Mouse (Mus musculus): ENCODE results near the gene Doc2b. TPM values are rescaled to one million over a fixed set of nuclear protein-coding genes. Genes with fewer than 3 reads are reported as not detected.

Doc2b gene
- total and polyA plus RNA-seq, 3 experiments = not detected

DNA sequence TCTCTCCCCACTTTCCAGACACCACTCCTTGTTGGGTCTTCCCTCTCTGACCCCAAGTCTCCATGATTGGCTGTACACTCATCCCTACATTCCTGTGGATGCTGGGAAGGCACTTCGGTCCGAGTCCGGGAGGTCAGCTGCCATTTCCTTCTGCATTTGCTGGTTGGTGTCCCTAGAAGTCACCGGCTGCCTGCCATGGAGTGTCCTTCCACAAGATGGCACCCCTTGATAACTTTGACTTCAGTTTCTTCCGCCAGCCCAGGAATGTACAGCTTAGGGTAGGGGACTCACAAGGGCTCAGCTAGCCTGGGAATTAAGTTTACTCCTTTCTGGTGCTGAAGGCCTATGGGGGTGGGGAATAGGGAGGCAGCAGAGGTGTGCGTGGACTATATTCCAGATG lies 13.9 kb downstream of the Doc2b start:
- TF ChIP-seq POLR2AphosphoS5 (IDR thresholded peaks at IDR 0.05; ENCODE audit: insufficient replicate concordance, low read depth, low read length) = no peak
- no peak for TF ChIP-seq TAL1 (conservative IDR thresholded peaks at IDR 0.05; ENCODE audit: low read depth, low read length)
- TF ChIP-seq GATA1 (IDR thresholded peaks at IDR 0.05; ENCODE audit: borderline replicate concordance, low read length) = no peak
- no peak for TF ChIP-seq GATA2 (IDR thresholded peaks at IDR 0.05; ENCODE audit: borderline replicate concordance, low read depth, low read length)
- 0 out of 2 replicates have a peak, but pooled peaks have one; percentile 3 for TF ChIP-seq CTCF (IDR thresholded peaks at IDR 0.05; ENCODE audit: low read depth, low read length)
- H3K27me3 ChIP-seq (ENCODE audit: insufficient read depth, low read length) = peaks cover 33% of the 10 kb centered on the region
- H3K4me3 ChIP-seq (ENCODE audit: low read depth, low read length) = no peak overlapping the region
- no peaks in the 10 kb centered on the region for H3K36me3 ChIP-seq (replicated peaks)
- H3K9me3 ChIP-seq (replicated peaks) = no peaks in the 10 kb centered on the region
- no peaks in the 10 kb centered on the region for H3K4me1 ChIP-seq (ENCODE audit: insufficient read depth, low read depth, low read length)
- no peak for ATAC-seq (ENCODE audit: extremely low read depth, insufficient number of reproducible peaks, low FRiP score, poor library complexity, severe bottlenecking)
- no peak for DNase-seq (ENCODE audit: low spot score)

DNA sequence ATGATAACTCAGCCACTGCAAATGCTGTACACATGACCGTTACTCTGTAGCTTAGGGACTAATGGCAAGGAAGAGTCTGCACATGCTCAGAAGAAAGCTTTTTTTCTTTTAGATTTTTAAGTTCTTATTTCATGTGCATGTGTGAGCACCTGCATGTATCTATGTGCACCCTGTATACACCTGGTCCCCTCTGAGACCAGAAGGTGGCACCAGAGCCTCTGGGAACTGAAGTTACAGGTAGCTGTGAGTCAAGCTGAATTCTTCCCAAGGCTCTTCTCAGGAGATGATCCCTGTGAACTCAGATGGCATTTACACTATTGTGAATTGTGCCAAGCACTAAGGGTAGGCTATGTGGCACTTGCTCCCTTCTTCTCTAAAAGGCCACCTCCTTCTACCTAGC lies 19.9 kb downstream of the Doc2b start:
- H3K4me3 ChIP-seq (ENCODE audit: low read depth, low read length) = no peak overlapping the region
- H3K9me3 ChIP-seq (replicated peaks) = no peaks in the 10 kb centered on the region
- ATAC-seq (ENCODE audit: extremely low read depth, insufficient number of reproducible peaks, low FRiP score, poor library complexity, severe bottlenecking) (no peak), DNase-seq (ENCODE audit: low spot score) (no peak)
- H3K4me1 ChIP-seq (ENCODE audit: insufficient read depth, low read depth, low read length) = no peaks in the 10 kb centered on the region
- H3K36me3 ChIP-seq (replicated peaks) = no peaks in the 10 kb centered on the region
- peaks cover 65% of the 10 kb centered on the region for H3K27me3 ChIP-seq (ENCODE audit: insufficient read depth, low read length)
- TF ChIP-seq POLR2AphosphoS5 (IDR thresholded peaks at IDR 0.05; ENCODE audit: insufficient replicate concordance, low read depth, low read length) (no peak), GATA1 (IDR thresholded peaks at IDR 0.05; ENCODE audit: borderline replicate concordance, low read length) (no peak), TAL1 (conservative IDR thresholded peaks at IDR 0.05; ENCODE audit: low read depth, low read length) (no peak), GATA2 (IDR thresholded peaks at IDR 0.05; ENCODE audit: borderline replicate concordance, low read depth, low read length) (no peak), CTCF (IDR thresholded peaks at IDR 0.05; ENCODE audit: low read depth, low read length) (no peak)

DNA sequence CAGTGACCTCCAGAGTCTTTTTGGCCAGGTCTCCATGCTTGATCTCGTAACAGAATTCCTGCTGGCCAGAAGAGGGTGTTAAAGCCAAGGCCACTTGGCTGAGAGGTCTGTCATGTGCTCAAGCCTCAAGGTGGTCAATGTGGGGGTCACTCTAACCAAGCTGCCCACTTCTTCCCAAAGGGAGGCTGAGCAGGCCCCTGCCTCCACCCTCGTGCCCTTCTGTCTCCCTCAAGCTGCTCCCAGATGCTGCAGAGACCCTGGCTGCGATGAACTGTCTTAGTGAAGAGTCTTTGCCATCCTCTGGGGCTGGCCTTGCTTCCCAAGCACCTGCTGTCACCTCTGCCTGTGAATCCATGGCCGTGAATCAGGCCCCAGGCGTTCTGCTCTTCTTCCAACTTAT lies 23.3 kb downstream of the Doc2b start:
- no peak for ATAC-seq (ENCODE audit: extremely low read depth, insufficient number of reproducible peaks, low FRiP score, poor library complexity, severe bottlenecking)
- TF ChIP-seq GATA1 (IDR thresholded peaks at IDR 0.05; ENCODE audit: borderline replicate concordance, low read length) (no peak), GATA2 (IDR thresholded peaks at IDR 0.05; ENCODE audit: borderline replicate concordance, low read depth, low read length) (no peak), CTCF (IDR thresholded peaks at IDR 0.05; ENCODE audit: low read depth, low read length) (no peak), POLR2AphosphoS5 (IDR thresholded peaks at IDR 0.05; ENCODE audit: insufficient replicate concordance, low read depth, low read length) (no peak), TAL1 (conservative IDR thresholded peaks at IDR 0.05; ENCODE audit: low read depth, low read length) (no peak)
- Histone ChIP-seq H3K9me3 (replicated peaks) (no peaks in the 10 kb centered on the region), H3K36me3 (replicated peaks) (peaks cover 11% of the 10 kb centered on the region), H3K4me1 (ENCODE audit: insufficient read depth, low read depth, low read length) (peaks cover 9% of the 10 kb centered on the region; the same call in 1 of the 2 replicates), H3K4me3 (ENCODE audit: low read depth, low read length) (no peak overlapping the region), H3K27me3 (ENCODE audit: insufficient read depth, low read length) (peaks cover 65% of the 10 kb centered on the region)
- no peak for DNase-seq (ENCODE audit: low spot score)

DNA sequence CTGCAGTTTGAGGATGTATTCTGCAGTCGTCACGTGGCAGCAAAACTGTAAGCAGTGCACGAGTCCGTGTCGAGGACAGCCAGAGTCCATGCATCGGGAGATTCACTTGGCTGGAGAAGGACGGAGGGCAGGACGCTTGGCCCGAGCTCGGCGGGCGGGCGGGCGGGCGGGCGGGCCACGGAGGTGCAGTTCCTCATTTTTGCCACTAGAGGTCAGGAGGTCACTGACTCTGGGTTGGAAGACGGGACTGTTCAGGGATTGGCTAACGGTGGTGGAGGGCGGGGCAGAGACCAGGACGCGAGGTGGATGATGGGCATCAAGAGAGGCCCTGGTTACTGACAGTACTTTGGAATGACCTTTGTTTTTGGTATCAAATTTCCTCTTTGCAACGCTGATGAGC lies 26.6 kb downstream of the Doc2b start:
- peaks cover 38% of the 10 kb centered on the region for H3K27me3 ChIP-seq (ENCODE audit: insufficient read depth, low read length)
- ATAC-seq (ENCODE audit: extremely low read depth, insufficient number of reproducible peaks, low FRiP score, poor library complexity, severe bottlenecking) (peak; percentile 84), DNase-seq (ENCODE audit: low spot score) (peak; percentile 92)
- TF ChIP-seq GATA1 (IDR thresholded peaks at IDR 0.05; ENCODE audit: borderline replicate concordance, low read length) (no peak), CTCF (IDR thresholded peaks at IDR 0.05; ENCODE audit: low read depth, low read length) (peak; percentile 60)
- peaks cover 11% of the 10 kb centered on the region; the same call in 1 of the 2 replicates for H3K4me1 ChIP-seq (ENCODE audit: insufficient read depth, low read depth, low read length)
- peaks cover 45% of the 10 kb centered on the region for H3K36me3 ChIP-seq (replicated peaks)
- H3K9me3 ChIP-seq (replicated peaks) = no peaks in the 10 kb centered on the region
- H3K4me3 ChIP-seq (ENCODE audit: low read depth, low read length) = no peak overlapping the region

DNA sequence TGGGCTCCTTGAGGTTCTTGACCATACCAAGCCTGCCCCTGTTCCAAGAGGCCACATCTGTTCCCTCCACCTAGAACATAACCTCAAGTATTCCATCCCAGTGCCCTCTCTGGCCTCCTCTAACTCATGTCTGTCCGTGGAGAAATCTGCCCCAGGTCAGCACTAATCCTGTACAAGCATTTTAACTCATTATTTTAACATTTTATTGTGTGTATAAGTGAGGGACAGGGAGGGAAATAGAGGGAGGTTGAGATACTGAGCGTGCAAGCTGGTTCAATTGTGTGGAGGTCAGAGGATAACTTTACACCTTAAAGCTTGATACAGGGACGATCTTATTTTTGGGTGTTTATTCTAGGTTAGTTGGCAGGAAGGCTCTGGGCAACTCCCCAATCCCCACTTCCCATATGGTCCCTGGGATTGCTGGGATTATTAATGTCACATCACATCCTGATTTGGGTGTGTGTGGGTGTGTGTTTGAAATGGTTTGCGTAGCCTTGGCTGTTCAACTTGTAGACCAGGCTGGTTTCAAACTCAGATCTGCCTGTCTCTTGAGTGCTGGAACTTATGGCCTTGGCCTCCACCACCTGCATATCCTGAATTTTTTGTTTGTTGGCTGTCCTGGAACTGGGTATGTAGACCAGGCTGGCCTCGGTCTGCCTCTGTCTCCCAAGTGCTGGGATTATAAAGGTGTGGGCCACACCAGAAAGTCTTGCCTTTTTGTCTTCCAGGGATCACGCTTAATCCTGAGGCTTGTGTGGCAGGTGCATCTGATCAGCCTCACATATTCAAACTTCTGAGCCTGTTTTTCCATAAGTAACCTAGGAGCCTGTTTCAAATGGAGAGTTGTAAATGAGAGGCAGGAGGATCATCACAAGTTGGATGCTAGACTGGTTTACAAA lies 27.5 kb downstream of the Doc2b start:
- Histone ChIP-seq H3K4me3 (ENCODE audit: low read depth, low read length) (no peak overlapping the region), H3K4me1 (ENCODE audit: insufficient read depth, low read depth, low read length) (peaks cover 11% of the 10 kb centered on the region; the same call in 1 of the 2 replicates), H3K36me3 (replicated peaks) (peaks cover 53% of the 10 kb centered on the region), H3K27me3 (ENCODE audit: insufficient read depth, low read length) (peaks cover 32% of the 10 kb centered on the region), H3K9me3 (replicated peaks) (no peaks in the 10 kb centered on the region)
- DNase-seq (ENCODE audit: low spot score) (no peak), ATAC-seq (ENCODE audit: extremely low read depth, insufficient number of reproducible peaks, low FRiP score, poor library complexity, severe bottlenecking) (no peak)
- TF ChIP-seq TAL1 (conservative IDR thresholded peaks at IDR 0.05; ENCODE audit: low read depth, low read length) (no peak), GATA2 (IDR thresholded peaks at IDR 0.05; ENCODE audit: borderline replicate concordance, low read depth, low read length) (no peak), GATA1 (IDR thresholded peaks at IDR 0.05; ENCODE audit: borderline replicate concordance, low read length) (no peak), CTCF (IDR thresholded peaks at IDR 0.05; ENCODE audit: low read depth, low read length) (no peak), POLR2AphosphoS5 (IDR thresholded peaks at IDR 0.05; ENCODE audit: insufficient replicate concordance, low read depth, low read length) (no peak)

DNA sequence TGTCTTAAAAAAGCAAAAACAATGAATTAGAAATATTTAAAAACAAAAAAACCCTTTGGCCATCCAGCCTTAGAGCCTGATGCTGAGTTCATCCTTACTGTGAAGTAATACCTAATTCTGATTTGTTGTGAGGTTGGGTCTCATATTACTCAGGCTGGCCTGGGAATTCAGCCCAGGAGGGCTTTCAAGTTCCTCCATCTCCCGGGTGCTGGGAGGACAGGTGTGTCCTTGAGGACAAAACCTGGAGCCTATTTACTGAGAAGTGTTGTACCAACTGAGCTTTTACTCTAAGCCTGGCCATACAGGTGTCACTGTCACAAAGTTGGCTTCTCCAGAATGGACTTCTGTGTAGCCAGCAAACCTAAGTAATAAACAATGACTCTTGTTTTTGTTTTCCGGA lies 28.8 kb downstream of the Doc2b start:
- H3K4me1 ChIP-seq (ENCODE audit: insufficient read depth, low read depth, low read length) = peaks cover 11% of the 10 kb centered on the region; the same call in 1 of the 2 replicates
- DNase-seq (ENCODE audit: low spot score) (no peak), ATAC-seq (ENCODE audit: extremely low read depth, insufficient number of reproducible peaks, low FRiP score, poor library complexity, severe bottlenecking) (no peak)
- H3K27me3 ChIP-seq (ENCODE audit: insufficient read depth, low read length) = peaks cover 19% of the 10 kb centered on the region
- H3K36me3 ChIP-seq (replicated peaks) = peaks cover 66% of the 10 kb centered on the region
- no peaks in the 10 kb centered on the region for H3K9me3 ChIP-seq (replicated peaks)
- no peak overlapping the region for H3K4me3 ChIP-seq (ENCODE audit: low read depth, low read length)
- TF ChIP-seq TAL1 (conservative IDR thresholded peaks at IDR 0.05; ENCODE audit: low read depth, low read length) (no peak), GATA2 (IDR thresholded peaks at IDR 0.05; ENCODE audit: borderline replicate concordance, low read depth, low read length) (no peak), POLR2AphosphoS5 (IDR thresholded peaks at IDR 0.05; ENCODE audit: insufficient replicate concordance, low read depth, low read length) (no peak), GATA1 (IDR thresholded peaks at IDR 0.05; ENCODE audit: borderline replicate concordance, low read length) (no peak), CTCF (IDR thresholded peaks at IDR 0.05; ENCODE audit: low read depth, low read length) (no peak)

Measured in G1E (cell line).